Mouse (Mus musculus): ENCODE results near the gene Lrrk2.

DNA sequence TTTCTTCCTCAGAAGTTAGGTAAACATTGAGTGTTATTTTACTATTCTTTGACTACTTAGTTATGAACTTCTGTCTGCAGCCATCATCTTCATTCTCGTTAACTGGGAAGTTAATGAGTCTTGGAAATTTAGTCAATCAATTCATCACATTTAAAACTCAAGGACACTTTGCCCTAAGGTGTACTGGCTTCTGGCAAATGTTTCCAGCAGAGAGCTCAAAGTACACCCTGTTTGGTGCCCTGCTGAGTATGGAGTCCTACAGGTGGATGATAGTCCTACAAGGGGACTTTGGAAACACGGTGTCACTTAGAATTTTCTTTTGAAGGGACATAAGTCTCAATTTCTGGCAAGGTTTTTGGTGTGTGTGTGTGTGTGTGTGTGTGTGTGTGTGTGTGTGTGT, 1.8 kb upstream of the Lrrk2 start:
- TF ChIP-seq CTCF (IDR thresholded peaks at IDR 0.05; ENCODE audit: control insufficient read depth, insufficient read depth, insufficient replicate concordance, low read depth, low read length) (no peak), POLR2A (IDR thresholded peaks at IDR 0.05; ENCODE audit: control insufficient read depth, low read depth, low read length) (no peak)

All from testis, adult 2 months (tissue).